Mouse (Mus musculus): ENCODE measurements at regions not wholly inside any gene's neighbourhood (a gene's known extent, or its start where the extent isn't known, plus 50 kb on each side); places are given as distances from the start of the nearest gene placed in this dataset.

- no peak overlapping the region for H3K9ac ChIP-seq (ENCODE audit: low read depth, low read length)
- no peaks in the 10 kb centered on the region for H3K4me1 ChIP-seq (ENCODE audit: control insufficient read depth, insufficient read depth, low read length)
- no peaks in the 10 kb centered on the region for H3K36me3 ChIP-seq (ENCODE audit: control insufficient read depth, insufficient read depth, low read length)
- no peak overlapping the region for H3K4me3 ChIP-seq (ENCODE audit: low read length)
- H3K4me2 ChIP-seq (replicated peaks; ENCODE audit: low read depth, low read length), result no peak overlapping the region
- H3K9me3 ChIP-seq (ENCODE audit: control insufficient read depth, low read length), result no peaks in the 10 kb centered on the region
- no peaks in the 10 kb centered on the region for H3K27me3 ChIP-seq (ENCODE audit: control insufficient read depth, insufficient read depth, low read length)
- H3K27ac ChIP-seq (ENCODE audit: low read depth, low read length), result no peak overlapping the region
- peak; percentile 46; the same call in 1 of the 2 replicates for ATAC-seq (ENCODE audit: low FRiP score, low TSS enrichment)
- 30% methylated on average over 2 of the region's 2 CpGs for WGBS
These were observed 75.7 kb downstream of the Ankrd16 start for GRCm38 (mm10) chr2:11853210-11853973.

GRCm38 (mm10) chr2:11869983-11870382 lies 92.3 kb downstream of the Ankrd16 start:
- Histone ChIP-seq H3K4me1 (ENCODE audit: control insufficient read depth, insufficient read depth, low read length) (no peaks in the 10 kb centered on the region), H3K9ac (ENCODE audit: low read depth, low read length) (no peak overlapping the region), H3K27me3 (ENCODE audit: control insufficient read depth, insufficient read depth, low read length) (no peaks in the 10 kb centered on the region), H3K9me3 (ENCODE audit: control insufficient read depth, low read length) (peaks cover 5% of the 10 kb centered on the region), H3K4me2 (replicated peaks; ENCODE audit: low read depth, low read length) (no peak overlapping the region), H3K27ac (ENCODE audit: low read depth, low read length) (no peak overlapping the region), H3K36me3 (ENCODE audit: control insufficient read depth, insufficient read depth, low read length) (no peaks in the 10 kb centered on the region), H3K4me3 (ENCODE audit: low read length) (no peak overlapping the region)
- peak; percentile 24; the same call in 1 of the 2 replicates for ATAC-seq (ENCODE audit: low FRiP score, low TSS enrichment)
- WGBS, result 51% methylated on average over 2 of the region's 2 CpGs

GRCm38 (mm10) chr2:11880005-11880404 lies 102.3 kb downstream of the Ankrd16 start:
- no peaks in the 10 kb centered on the region for H3K4me1 ChIP-seq (ENCODE audit: control insufficient read depth, insufficient read depth, low read length)
- H3K36me3 ChIP-seq (ENCODE audit: control insufficient read depth, insufficient read depth, low read length), result no peaks in the 10 kb centered on the region
- H3K4me3 ChIP-seq (ENCODE audit: low read length), result no peak overlapping the region
- 50% methylated on average over 1 of the region's 1 CpGs for WGBS
- H3K27ac ChIP-seq (ENCODE audit: low read depth, low read length), result no peak overlapping the region
- peaks cover under 1% of the 10 kb centered on the region for H3K9me3 ChIP-seq (ENCODE audit: control insufficient read depth, low read length)
- no peak overlapping the region for H3K9ac ChIP-seq (ENCODE audit: low read depth, low read length)
- H3K4me2 ChIP-seq (replicated peaks; ENCODE audit: low read depth, low read length), result no peak overlapping the region
- H3K27me3 ChIP-seq (ENCODE audit: control insufficient read depth, insufficient read depth, low read length), result no peaks in the 10 kb centered on the region
- ATAC-seq (ENCODE audit: low FRiP score, low TSS enrichment), result no peak

- 83% methylated on average over 7 of the region's 7 CpGs for WGBS
- H3K9ac ChIP-seq (ENCODE audit: low read depth, low read length), result no peak overlapping the region
These were observed 117.3 kb downstream of the Ankrd16 start for GRCm38 (mm10) chr2:11894792-11895568.

GRCm38 (mm10) chr2:11899698-11900660 lies 122.3 kb downstream of the Ankrd16 start:
- H3K9me3 ChIP-seq (ENCODE audit: control insufficient read depth, low read length), result no peaks in the 10 kb centered on the region
- no peak overlapping the region for H3K9ac ChIP-seq (ENCODE audit: low read depth, low read length)
- no peak overlapping the region for H3K4me2 ChIP-seq (replicated peaks; ENCODE audit: low read depth, low read length)
- WGBS, result 29% methylated on average over 11 of the region's 11 CpGs
- no peaks in the 10 kb centered on the region for H3K27me3 ChIP-seq (ENCODE audit: control insufficient read depth, insufficient read depth, low read length)
- no peak overlapping the region for H3K4me3 ChIP-seq (ENCODE audit: low read length)
- peak overlapping the region; percentile 51 for H3K27ac ChIP-seq (ENCODE audit: low read depth, low read length)
- ATAC-seq (ENCODE audit: low FRiP score, low TSS enrichment), result peak; percentile 89
- H3K36me3 ChIP-seq (ENCODE audit: control insufficient read depth, insufficient read depth, low read length), result no peaks in the 10 kb centered on the region
- H3K4me1 ChIP-seq (ENCODE audit: control insufficient read depth, insufficient read depth, low read length), result no peaks in the 10 kb centered on the region

More at GRCm38 (mm10) chr2:11894792-11895568, 117.3 kb downstream of the Ankrd16 start:
- Histone ChIP-seq H3K4me1 (ENCODE audit: control insufficient read depth, insufficient read depth, low read length) (no peaks in the 10 kb centered on the region), H3K9me3 (ENCODE audit: control insufficient read depth, low read length) (no peaks in the 10 kb centered on the region), H3K36me3 (ENCODE audit: control insufficient read depth, insufficient read depth, low read length) (no peaks in the 10 kb centered on the region), H3K27ac (ENCODE audit: low read depth, low read length) (no peak overlapping the region), H3K4me2 (replicated peaks; ENCODE audit: low read depth, low read length) (no peak overlapping the region), H3K4me3 (ENCODE audit: low read length) (no peak overlapping the region), H3K27me3 (ENCODE audit: control insufficient read depth, insufficient read depth, low read length) (no peaks in the 10 kb centered on the region)
- ATAC-seq (ENCODE audit: low FRiP score, low TSS enrichment), result no peak

GRCm38 (mm10) chr2:11914782-11915181 lies 137.1 kb downstream of the Ankrd16 start:
- WGBS, result 89% methylated on average over 1 of the region's 1 CpGs
- Histone ChIP-seq H3K4me3 (ENCODE audit: low read length) (no peak overlapping the region), H3K27me3 (ENCODE audit: control insufficient read depth, insufficient read depth, low read length) (no peaks in the 10 kb centered on the region), H3K9ac (ENCODE audit: low read depth, low read length) (no peak overlapping the region), H3K36me3 (ENCODE audit: control insufficient read depth, insufficient read depth, low read length) (no peaks in the 10 kb centered on the region), H3K4me1 (ENCODE audit: control insufficient read depth, insufficient read depth, low read length) (no peaks in the 10 kb centered on the region), H3K9me3 (ENCODE audit: control insufficient read depth, low read length) (no peaks in the 10 kb centered on the region), H3K4me2 (replicated peaks; ENCODE audit: low read depth, low read length) (no peak overlapping the region), H3K27ac (ENCODE audit: low read depth, low read length) (no peak overlapping the region)
- no peak for ATAC-seq (ENCODE audit: low FRiP score, low TSS enrichment)

- Histone ChIP-seq H3K9ac (ENCODE audit: low read depth, low read length) (no peak overlapping the region), H3K4me1 (ENCODE audit: control insufficient read depth, insufficient read depth, low read length) (no peaks in the 10 kb centered on the region), H3K4me3 (ENCODE audit: low read length) (no peak overlapping the region), H3K4me2 (replicated peaks; ENCODE audit: low read depth, low read length) (no peak overlapping the region), H3K36me3 (ENCODE audit: control insufficient read depth, insufficient read depth, low read length) (no peaks in the 10 kb centered on the region), H3K27ac (ENCODE audit: low read depth, low read length) (no peak overlapping the region), H3K9me3 (ENCODE audit: control insufficient read depth, low read length) (no peaks in the 10 kb centered on the region), H3K27me3 (ENCODE audit: control insufficient read depth, insufficient read depth, low read length) (no peaks in the 10 kb centered on the region)
- no peak for ATAC-seq (ENCODE audit: low FRiP score, low TSS enrichment)
These were observed 139.7 kb downstream of the Ankrd16 start for GRCm38 (mm10) chr2:11917373-11917772.

GRCm38 (mm10) chr2:11918070-11918469 lies 140.4 kb downstream of the Ankrd16 start:
- no peak for ATAC-seq (ENCODE audit: low FRiP score, low TSS enrichment)
- Histone ChIP-seq H3K4me2 (replicated peaks; ENCODE audit: low read depth, low read length) (no peak overlapping the region), H3K27ac (ENCODE audit: low read depth, low read length) (no peak overlapping the region), H3K36me3 (ENCODE audit: control insufficient read depth, insufficient read depth, low read length) (no peaks in the 10 kb centered on the region), H3K4me1 (ENCODE audit: control insufficient read depth, insufficient read depth, low read length) (no peaks in the 10 kb centered on the region), H3K27me3 (ENCODE audit: control insufficient read depth, insufficient read depth, low read length) (no peaks in the 10 kb centered on the region), H3K4me3 (ENCODE audit: low read length) (no peak overlapping the region), H3K9ac (ENCODE audit: low read depth, low read length) (no peak overlapping the region), H3K9me3 (ENCODE audit: control insufficient read depth, low read length) (no peaks in the 10 kb centered on the region)
- 84% methylated on average over 5 of the region's 5 CpGs for WGBS

Data from kidney, embryonic 14.5 days (tissue).